Mouse (Mus musculus): ENCODE results near the gene Emc9.

Gene Emc9

DNA sequence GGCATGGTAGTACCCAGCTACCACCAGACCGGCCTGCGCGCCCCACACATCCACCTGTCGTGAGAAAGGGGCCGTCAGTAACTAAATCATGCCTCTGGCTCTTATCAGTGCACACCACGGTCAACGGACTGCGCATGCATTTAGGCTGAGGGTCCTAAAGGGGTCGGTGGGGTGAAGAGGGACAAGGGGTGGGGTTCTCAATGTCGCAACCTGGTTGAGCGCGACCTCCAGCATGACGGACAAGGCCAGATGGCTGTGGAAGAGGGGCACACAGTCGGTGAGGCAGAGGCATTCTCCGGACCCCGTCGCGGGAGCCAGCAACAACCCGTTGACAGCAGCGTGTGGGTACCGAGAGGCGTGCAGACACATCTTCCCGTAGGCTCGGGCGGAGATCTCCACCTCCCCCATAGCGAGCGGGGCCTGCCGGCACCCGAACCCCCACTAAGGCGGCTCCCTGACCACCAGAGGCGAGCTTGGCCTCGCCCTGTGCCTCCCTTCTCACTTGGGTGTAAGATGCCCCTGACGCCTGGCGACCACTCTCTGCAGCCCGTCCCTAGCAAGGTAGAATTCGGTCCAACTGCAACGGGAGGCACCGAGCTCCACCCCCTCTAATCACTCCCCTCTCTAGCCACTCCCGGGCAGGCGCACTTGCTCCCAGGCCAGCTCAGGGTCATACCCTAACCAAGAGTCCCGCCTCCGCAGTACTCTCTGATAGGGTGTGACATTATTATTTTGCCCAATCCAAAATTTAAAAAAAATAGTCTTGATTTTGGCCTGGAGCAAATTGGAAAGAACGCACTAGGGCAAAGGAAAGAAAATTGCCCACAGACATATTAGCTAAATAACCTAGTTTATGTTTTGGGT is at the start of gene Emc9:
Emc9 (minus strand) TSS at position 601 of the 864 bp plus-strand sequence.
- peak; percentile 49 for DNase-seq (ENCODE audit: low spot score)

DNA sequence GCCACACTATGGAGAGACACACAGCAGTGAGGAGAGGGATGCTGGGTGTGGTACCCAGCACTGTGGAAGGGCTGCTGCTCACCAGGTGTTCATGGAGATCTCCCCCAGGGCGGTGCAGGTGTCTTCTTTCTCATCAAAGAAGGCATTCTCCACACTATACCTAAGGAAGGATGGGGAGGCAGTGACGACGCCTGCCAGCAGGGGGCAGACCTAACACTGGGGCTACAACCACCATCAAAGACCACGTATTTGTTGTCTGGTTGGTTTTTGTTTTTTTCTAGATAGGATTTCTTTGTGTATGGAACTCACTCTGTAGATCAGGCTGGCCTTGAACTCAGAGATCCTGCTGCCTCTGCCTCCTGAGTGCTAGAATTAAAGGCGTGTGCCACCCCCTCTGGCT is 44.2 kb upstream of the Emc9 start:
- no peak for DNase-seq (ENCODE audit: low spot score)

DNA sequence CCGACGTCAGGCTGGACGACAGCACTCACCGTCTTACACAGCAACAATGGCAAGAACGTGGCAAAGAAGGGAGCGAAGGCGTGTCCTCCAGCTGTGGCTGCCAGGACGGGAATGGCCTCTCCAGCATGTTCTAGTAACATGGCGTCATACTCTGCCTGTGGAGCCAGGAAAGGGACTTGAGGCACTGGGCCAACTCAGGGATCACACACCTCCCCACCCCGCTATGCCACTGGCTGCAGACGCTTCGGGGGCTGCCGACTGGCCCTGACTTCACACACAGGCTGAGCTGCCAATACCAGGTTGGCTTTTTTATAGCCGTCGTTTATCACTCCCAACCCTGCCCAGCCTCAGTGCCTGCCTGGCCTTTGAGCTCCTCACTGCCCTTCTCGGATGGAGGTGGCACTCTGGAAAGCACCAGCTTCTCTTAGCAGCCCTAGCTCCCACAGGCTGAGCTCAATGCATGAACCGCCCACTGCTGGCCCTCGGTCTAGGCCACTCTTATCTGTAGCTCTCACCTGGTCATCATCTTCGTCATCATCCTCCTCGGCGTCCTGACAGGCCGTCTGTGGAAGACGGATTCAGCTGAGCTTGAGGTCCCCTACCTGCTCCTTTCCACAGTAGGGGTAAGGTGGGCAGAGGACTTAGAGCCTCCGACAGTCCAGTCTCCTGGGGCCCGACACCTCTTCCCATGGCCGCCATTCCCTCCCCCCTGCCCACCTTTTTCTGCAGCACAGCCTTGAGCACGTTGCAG is 43.1 kb upstream of the Emc9 start:
- no peak for DNase-seq (ENCODE audit: low spot score)

DNA sequence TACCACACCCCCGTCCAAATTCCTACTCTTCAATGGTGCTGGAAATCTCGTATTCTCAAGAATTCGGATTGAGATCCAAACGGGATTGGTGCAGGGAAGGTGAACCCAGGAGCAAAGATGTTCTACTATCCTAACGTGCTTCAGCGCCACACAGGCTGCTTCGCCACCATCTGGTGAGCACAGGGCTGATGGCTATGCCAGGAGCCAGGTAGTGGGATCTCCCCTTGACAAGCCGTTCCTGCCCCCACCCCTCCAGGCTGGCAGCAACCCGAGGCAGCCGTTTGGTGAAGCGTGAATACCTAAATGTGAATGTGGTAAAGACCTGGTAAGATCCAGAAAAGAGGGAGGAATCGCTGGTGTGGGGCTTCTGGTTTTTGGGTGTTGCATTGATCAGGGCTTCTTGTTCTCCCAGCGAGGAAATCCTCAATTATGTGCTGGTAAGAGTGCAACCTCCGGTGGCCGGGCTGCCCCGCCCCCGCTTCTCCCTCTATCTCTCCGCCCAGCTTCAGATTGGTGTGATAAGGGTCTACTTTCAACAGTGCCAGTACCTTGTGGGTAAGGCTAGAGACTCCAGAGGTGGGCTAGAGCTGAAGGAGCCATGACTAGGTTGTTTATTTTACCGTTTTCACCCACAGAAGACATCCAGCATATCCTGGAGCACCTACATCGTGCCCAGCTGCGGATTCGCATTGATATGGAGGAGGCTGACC is 33.5 kb upstream of the Emc9 start:
- no peak for DNase-seq (ENCODE audit: low spot score)

DNA sequence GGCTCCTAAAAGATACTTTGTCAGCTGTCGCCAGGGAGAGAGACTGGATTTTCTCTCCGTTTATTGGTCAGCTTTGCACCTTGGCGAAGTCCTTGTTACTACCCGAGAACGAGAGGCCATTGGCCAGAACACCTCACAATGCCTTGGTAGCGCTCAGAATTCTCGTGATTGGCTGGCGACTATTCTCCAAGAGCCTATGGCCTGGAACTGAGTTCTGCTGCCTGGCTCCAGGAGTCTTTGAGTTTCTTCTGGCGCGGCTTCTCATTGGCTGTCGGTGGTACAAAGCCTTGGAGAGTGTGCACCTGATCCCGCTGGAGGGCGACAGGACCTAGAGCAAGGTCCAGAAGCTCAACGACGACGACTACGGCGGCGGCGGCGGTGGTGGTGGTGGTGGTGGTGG is 32.7 kb upstream of the Emc9 start, which contains the start of gene Rec8:
Rec8 (plus strand) TSS at position 216 of the 400 bp plus-strand sequence.
- no peak for DNase-seq (ENCODE audit: low spot score)

DNA sequence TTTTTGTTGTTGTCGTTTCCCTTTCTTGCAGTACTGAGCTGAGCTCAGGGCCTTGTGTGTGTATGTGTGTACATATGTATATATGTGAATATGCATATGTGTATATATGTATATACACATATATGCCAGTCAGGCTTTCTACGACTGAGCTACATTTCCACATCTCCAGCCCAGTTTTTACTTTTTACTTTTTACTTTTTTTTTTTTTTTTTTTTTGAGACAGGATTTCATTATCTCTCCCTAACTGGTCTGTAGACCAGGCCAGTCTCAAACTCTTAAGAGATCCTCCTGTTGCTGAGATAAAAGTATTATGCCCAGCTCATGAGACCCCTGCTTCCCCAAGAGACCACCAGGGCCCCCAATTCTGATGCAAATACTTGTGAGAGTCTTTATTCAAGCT is 31.7 kb upstream of the Emc9 start:
- no peak for DNase-seq (ENCODE audit: low spot score)

DNA sequence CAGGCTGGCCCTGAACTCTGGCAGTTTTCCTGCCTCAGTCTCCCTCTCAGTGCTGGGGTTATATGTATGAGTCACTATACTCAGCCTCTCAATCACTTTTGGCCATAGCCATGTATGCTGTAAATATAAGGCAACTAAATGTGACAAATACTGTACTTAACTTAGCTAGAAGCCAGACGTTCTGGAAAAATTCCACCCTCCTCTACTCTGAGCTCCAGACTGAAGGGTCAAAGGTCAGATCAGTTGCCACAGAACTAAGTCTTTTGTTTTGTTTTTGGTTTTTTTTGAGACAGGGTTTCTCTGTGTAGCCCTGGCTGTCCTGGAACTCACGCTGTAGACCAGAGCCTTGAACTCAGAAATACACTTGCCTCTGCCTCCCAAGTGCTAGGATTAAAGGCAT is 30.8 kb upstream of the Emc9 start:
- no peak for DNase-seq (ENCODE audit: low spot score)

DNA sequence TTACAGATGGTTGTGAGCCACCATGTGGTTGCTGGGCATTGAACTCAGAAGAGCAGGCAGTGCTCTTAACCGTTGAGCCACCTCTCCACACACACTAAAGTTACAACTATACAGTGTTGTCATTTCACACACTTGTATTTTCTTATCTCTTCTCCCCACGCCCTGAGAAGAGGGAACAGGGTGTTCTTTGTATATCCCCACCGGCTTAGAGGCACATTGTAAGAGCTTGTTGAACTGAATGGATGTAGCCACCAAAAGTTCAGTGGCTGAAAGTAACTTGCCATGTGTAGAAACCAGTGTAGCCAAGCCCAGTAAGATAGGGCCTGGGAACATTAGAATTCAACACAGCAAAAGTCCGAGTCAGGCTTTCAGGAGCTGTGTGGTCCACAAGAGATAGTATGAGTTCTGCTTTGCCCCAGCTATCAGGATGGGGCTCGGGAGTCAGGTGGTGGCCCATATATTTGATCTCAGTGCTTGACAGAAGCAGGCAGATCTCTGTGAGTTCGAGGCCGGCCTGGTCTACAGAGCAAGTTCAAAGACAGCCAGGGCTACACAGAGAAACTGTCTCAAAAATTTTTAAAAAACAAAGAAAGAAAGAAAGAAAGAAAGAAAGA is 29.6 kb upstream of the Emc9 start:
- no peak for DNase-seq (ENCODE audit: low spot score)

DNA sequence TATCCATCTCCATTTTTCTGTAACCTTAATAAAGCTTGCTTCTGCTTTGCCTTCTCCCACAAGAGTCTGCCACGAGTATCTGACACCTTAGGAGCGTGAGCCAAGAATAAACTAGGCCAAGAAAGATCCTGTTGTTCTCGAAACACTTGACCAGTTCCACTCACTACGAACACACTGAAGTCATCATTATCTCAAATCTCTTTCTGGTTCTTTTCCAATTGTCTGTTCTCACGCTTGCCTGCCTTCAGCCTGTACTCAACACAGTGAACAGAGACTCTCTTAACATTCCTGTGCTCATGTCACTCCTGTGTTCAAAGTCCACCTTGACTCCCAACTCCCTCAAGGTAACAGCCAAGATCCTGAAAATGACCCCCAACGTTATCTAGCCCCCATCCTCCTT is 28.2 kb upstream of the Emc9 start:
- DNase-seq (ENCODE audit: low spot score) = no peak

DNA sequence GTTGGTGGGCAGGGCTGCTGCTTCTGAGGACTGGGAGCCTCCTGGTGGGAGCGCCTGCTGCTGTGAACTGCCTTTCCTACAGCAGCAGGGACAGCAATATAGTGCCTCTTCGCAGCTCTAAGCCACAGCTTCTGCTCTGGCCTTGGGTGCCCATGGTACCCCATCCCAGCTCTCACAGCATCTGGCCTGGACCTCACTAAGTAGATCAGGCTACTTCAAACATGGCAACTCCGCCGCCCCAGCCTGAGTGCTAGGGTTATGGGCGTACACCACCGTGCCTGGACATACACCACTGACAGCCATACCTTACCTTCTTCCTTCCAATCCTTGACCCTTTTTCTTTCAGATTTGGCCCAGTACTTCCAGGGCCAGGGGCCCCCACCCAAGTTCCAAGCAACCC is 23.2 kb upstream of the Emc9 start:
- DNase-seq (ENCODE audit: low spot score) = no peak

DNA sequence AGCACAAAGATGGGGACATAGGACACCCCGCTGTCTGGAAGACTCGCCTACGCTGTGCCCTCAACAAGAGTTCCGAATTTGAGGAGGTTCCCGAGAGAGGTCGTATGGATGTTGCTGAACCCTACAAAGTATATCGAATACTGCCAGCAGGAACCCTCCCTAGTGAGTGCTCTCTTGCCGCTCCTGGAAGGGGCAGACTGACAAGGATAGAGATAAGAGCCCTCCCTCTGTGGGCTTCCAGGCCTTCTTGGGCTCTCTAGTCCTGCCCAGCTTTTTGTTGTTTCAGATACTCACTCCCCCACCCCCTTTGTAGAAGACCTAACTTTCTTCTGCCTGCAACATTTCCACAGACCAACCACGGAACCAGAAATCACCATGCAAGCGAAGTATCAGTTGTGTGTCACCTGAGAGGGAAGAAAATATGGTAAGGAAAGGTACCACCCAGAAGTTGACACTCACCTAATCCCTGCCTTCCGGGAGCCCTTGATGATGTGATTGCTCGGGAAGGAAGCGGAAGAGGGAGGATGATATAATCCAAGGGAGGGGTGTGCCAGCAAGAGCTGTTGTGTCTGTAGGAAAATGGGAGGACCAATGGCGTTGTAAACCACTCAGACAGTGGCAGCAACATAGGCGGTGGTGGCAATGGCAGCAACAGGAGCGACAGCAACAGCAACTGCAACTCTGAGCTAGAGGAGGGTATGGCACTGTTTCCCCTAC is 20.8 kb upstream of the Emc9 start:
- DNase-seq (ENCODE audit: low spot score) = no peak

DNA sequence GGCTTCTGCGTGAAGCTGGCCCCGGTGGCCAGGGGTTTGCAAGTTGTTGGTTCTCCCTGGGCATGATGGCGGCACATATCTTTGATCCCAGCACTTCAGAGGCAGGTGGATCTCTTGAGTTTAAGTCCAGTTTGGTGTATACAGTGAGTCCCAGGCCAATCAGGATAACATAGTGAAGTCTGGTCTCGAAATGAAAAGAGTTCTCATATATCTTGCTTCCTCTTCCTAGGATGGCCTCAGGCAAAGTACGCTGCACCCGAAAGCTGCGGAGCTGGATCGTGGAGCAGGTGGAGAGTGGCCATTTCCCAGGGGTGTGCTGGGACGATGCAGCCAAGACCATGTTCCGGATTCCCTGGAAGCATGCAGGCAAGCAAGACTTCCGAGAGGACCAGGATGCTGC is 19.7 kb upstream of the Emc9 start:
- no peak for DNase-seq (ENCODE audit: low spot score)

DNA sequence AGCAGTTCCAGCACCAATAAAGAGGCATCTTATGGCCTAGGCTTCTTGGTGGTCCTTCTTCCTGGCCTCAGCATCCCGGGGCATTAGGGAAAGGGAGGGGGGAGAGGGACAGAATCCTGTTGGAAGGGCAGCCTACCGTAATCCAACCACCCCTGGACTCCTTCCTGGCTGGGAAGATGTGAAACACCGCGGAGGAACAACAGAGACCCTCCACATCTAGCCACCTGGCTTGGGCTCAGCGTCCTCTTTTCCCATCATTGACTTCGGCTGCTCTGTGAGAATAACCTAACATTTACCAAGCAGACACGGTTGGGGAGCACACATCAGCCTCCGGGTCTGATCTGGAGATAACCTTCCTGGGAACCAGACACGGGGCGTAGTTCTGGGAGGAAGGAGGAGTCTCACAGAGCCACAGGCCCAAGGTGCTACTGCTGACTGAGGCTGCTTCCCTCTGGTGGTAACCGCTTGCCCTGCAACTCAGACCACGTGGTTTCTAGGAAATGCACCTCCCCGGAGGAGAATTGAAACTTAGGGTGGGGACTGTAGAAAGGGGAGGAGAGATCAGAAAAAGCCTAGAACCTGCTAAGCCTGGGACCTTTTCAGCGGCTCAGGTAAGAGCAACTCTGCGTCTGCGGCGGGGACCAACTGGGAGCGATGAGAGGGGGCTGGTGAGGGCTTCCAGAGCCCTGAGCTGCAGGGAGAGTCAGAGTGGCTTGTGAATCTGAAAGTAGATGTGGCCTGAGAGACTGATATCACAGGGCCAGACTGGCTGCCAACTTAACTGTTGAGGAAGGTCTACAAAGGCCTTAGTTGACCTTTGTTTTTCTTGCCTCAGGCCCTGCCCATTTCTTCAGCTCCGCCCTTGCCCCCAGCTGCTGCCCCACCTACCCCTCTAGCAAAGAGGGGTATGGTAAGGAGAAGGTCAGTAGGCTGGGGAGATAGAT is 18.8 kb upstream of the Emc9 start:
- peak; percentile 78 for DNase-seq (ENCODE audit: low spot score)

DNA sequence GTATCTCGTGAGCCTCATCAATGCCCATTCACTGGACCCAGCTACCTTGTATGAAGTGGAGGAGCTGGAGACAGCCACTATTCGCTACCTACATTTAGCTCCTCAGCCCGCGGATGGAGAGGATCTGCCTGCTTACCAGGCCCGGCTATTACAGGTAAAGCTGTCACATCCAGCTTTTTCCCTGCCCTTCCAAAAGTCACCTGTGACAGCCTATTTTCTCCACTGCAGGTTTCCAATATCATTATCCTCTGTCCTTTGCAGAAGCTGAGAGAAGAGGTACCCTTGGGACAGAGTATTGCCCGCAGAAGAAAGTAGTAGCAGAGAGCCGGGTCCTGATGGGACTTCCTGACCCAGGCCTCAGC is 18.1 kb upstream of the Emc9 start, which contains the start of gene Irf9:
Irf9 (plus strand) TSS at position 301 of the 362 bp plus-strand sequence.
- DNase-seq (ENCODE audit: low spot score) = no peak

DNA sequence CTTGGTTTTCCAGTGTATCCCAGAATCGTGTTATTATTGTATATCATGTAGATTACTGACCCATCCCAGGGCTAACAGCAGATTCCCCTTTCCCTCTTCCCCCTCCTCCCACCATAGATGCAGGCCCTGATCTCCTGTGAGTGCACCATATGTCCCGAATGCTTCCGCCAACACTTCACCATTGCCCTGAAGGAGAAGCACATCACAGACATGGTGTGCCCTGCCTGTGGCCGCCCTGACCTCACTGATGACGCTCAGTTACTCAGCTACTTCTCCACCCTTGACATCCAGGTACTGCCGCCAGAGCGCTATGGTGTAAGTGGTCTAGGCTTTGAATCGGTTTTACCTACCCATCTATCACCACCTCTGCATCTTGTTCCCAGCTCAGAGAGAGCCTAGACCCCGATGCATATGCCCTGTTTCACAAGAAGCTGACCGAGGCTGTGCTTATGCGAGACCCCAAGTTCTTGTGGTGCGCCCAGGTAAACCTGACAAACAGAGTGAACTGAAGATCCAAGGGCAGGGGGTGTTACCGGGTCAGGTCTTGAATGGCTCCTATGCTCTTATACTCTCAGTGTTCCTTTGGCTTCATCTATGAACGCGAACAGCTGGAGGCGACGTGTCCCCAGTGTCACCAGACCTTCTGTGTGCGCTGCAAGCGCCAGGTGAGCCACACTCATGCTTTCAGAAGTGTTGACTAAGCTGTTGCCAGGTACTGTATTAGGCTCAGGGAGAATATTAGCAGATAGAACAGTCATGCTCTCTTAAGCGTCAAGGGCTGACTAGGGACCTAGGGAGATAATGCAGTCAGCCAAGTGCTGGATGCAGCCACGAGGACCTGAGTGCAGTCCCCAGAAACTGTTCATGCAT is 13.7 kb upstream of the Emc9 start:
- DNase-seq (ENCODE audit: low spot score) = no peak

DNA sequence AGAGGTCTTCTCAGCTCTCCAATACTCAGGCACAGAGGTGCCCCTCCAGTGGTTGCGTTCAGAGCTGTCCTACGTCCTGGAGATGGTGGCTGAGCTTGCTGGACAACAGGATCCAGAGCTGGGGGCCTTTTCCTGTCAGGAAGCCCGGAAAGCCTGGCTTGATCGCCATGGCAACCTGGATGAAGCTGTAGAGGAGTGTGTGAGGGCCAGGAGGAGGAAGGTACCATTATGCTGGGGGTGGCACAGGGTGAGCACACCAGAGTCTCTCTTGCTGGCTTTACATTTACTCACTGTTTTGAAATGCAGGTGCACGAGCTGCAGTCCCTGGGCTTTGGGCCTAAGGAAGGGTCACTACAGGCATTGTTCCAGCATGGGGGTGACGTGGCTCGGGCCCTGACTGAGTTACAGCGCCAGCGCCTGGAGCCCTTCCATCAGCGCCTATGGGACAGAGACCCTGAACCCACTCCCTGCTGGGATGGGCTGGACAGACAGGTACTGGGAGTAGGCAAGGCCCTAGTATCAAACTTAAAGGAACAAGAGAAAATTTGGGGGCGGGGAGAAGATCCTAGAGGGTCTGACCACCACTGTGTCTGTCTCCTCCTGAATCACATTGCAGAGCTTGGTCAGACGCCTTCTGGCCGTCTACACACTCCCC is 11.1 kb upstream of the Emc9 start:
- no peak for DNase-seq (ENCODE audit: low spot score)

DNA sequence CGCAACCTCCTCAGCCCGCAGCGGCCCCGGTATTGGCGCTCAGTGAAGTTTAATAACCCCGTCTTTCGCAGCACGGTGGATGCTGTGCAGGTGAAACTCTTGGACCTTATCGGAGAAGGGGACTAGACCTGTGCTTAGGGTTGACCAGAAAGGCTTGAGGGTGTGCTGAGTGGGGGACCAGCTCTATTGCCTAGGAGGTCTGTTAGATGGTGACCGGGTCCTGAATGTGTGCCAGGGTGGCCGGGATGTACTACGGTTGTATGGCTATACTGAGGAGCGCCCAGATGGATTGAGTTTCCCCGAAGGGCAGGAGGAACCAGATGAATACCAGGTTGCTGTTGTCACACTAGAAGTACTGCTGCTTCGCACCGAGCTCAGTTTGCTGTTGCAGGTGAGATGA is 7.1 kb upstream of the Emc9 start:
- no peak for DNase-seq (ENCODE audit: low spot score)

DNA sequence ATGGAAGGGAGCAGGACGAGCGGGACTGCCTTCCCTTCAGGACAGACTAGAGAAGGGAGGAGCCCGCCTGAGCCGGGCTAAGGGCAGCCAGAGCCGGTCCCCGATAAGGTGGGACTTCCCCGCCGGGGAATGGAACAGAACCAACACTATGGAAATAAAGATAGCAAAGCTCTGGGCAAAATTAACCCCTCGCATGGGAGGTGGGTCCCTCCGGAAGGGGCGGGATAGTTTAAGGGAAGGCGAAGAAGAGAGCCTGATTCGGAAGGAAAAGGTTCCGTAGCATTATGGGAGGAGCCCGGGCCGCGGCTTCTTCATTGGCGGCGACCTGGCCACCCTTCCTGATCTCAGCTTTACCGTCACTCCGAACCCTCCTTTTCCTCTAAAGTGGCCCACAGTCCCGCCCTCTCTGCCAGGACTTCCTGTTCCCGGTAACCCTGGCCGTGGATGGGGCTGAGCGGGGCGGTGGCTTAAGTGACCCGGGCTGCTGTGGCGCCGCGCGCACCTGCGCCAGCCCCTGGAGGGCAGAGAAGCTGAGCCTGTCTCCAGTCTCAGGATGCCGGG is 6.3 kb upstream of the Emc9 start, which contains the start of gene Rnf31:
Rnf31 (plus strand) TSS at position 378 of the 561 bp plus-strand sequence.
- no peak for DNase-seq (ENCODE audit: low spot score)

Measured in ovary, postnatal 10 days (tissue).